Mouse (Mus musculus): Measurements from ENCODE around the gene Prdm2. TPM values are rescaled to one million over a fixed set of nuclear protein-coding genes. Genes with fewer than 3 reads are reported as not detected.
A peak's percentile ranks its signal among the peaks of the same experiment; 100 is the strongest.

Gene Prdm2
- polyA plus RNA-seq, 1 experiment from 2014 or later = 16.5 TPM

- Histone ChIP-seq H3K4me2 (no peak overlapping the region), H3K9ac (no peak overlapping the region), H3K9me3 (no peaks in the 10 kb centered on the region), H3K27me3 (replicated peaks) (no peaks in the 10 kb centered on the region), H3K27ac (no peak overlapping the region), H3K4me1 (no peaks in the 10 kb centered on the region), H3K4me3 (no peak overlapping the region), H3K36me3 (replicated peaks) (no peaks in the 10 kb centered on the region)
- WGBS = 93% methylated on average over 10 of the region's 10 CpGs
- no peak for ATAC-seq (replicated peaks)
These were observed 19.1 kb upstream of the Prdm2 start for GRCm38 (mm10) chr4:143231790-143232422.

DNA sequence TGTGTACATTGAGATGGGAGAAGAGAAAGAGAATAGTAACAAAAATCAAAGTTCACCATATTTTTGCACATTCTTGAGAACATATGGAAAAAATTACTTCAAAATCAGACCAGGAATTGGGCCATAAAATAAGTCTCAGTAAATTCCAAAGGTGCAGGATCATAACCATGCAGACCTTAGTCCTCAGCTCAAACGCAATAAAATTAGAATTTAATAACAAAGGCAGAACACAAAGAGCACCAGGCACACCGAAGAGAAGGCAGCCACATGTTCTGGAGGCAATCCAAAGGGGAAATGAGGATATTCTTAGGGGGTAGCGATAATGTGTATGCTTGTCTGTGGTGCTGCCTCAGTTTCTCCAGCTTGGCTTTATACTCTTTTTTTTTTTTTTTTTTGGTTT, 18.3 kb upstream of the Prdm2 start:
- H3K4me2 ChIP-seq = no peak overlapping the region
- WGBS = 80% methylated on average over 3 of the region's 3 CpGs
- no peaks in the 10 kb centered on the region for H3K36me3 ChIP-seq (replicated peaks)
- no peak overlapping the region for H3K27ac ChIP-seq
- H3K4me3 ChIP-seq = no peak overlapping the region
- H3K9ac ChIP-seq = no peak overlapping the region
- no peaks in the 10 kb centered on the region for H3K9me3 ChIP-seq
- no peak for ATAC-seq (replicated peaks)
- no peaks in the 10 kb centered on the region for H3K27me3 ChIP-seq (replicated peaks)
- no peaks in the 10 kb centered on the region for H3K4me1 ChIP-seq

GRCm38 (mm10) chr4:143227976-143228375, 15.2 kb upstream of the Prdm2 start:
- Histone ChIP-seq H3K4me1 (no peaks in the 10 kb centered on the region), H3K9me3 (no peaks in the 10 kb centered on the region), H3K27ac (no peak overlapping the region), H3K4me3 (no peak overlapping the region), H3K4me2 (no peak overlapping the region), H3K27me3 (replicated peaks) (no peaks in the 10 kb centered on the region), H3K9ac (no peak overlapping the region), H3K36me3 (replicated peaks) (no peaks in the 10 kb centered on the region)
- ATAC-seq (replicated peaks) = no peak
- 72% methylated on average over 5 of the region's 5 CpGs for whole genome bisulfite sequencing

DNA sequence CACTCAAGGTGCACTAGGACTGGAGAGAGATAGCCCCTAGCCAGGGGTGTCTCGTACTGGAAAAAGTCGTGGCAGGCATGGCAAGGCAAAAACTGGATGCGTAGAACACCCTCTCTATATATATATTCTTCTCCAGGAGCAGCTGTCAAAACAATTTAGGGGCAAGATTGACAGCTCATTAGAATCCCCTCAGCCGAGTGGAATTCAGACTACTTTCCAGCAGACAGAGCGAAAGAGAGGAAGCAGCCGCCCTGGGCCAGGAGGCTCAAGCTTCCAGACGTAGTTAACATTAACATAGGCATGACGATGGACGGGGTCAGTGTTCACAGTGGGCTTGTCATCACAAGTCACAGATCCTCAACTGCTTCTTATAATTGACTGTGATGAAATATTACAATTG, 13.1 kb upstream of the Prdm2 start:
- 46% methylated on average over 9 of the region's 9 CpGs for WGBS
- Histone ChIP-seq H3K4me3 (no peak overlapping the region), H3K36me3 (replicated peaks) (no peaks in the 10 kb centered on the region), H3K4me1 (no peaks in the 10 kb centered on the region), H3K27me3 (replicated peaks) (no peaks in the 10 kb centered on the region), H3K27ac (no peak overlapping the region), H3K9me3 (no peaks in the 10 kb centered on the region), H3K4me2 (no peak overlapping the region), H3K9ac (no peak overlapping the region)
- ATAC-seq (replicated peaks) = no peak

GRCm38 (mm10) chr4:143219316-143219751, 6.5 kb upstream of the Prdm2 start:
- peak overlapping the region; percentile 35 for H3K4me2 ChIP-seq
- 5% methylated on average over 9 of the region's 9 CpGs for WGBS
- ATAC-seq (replicated peaks) = peak; percentile 90
- H3K9me3 ChIP-seq = no peaks in the 10 kb centered on the region
- H3K36me3 ChIP-seq (replicated peaks) = no peaks in the 10 kb centered on the region
- peak overlapping the region; percentile 84 for H3K27ac ChIP-seq
- peak overlapping the region; percentile 18 for H3K4me3 ChIP-seq
- peaks cover 5% of the 10 kb centered on the region for H3K4me1 ChIP-seq
- no peaks in the 10 kb centered on the region for H3K27me3 ChIP-seq (replicated peaks)
- H3K9ac ChIP-seq = peak overlapping the region; percentile 31

DNA sequence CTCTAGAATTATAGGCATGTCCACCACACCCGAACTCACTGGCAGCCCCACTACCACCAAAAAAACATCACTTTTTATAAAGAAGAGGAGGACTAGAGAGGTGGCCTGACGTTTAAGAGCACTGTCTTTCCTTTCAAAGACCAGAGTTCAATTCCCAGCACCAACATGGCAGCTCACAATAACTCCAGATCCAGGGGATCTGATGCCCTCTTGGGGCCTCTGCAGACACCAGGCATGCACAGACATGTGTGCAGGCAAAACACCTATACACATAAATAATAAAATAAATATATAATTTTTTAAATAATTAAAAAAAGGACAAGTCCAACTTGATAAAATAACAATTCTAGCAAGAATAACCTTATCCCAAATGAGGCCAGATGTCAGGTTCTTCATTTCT, 6.1 kb upstream of the Prdm2 start:
- ATAC-seq (replicated peaks) = 0 out of 2 replicates have a peak, but pooled peaks have one; percentile 46
- Histone ChIP-seq H3K27me3 (replicated peaks) (no peaks in the 10 kb centered on the region), H3K4me1 (peaks cover 5% of the 10 kb centered on the region), H3K9ac (no peak overlapping the region), H3K36me3 (replicated peaks) (no peaks in the 10 kb centered on the region), H3K4me2 (peak overlapping the region; percentile 35; the same call in 1 of the 2 replicates), H3K9me3 (no peaks in the 10 kb centered on the region), H3K27ac (peak overlapping the region; percentile 84), H3K4me3 (no peak overlapping the region)
- 82% methylated on average over 2 of the region's 2 CpGs for WGBS

GRCm38 (mm10) chr4:143217189-143217588, 4.4 kb upstream of the Prdm2 start:
- Histone ChIP-seq H3K9ac (no peak overlapping the region), H3K4me3 (no peak overlapping the region), H3K27ac (no peak overlapping the region), H3K4me1 (peaks cover 11% of the 10 kb centered on the region), H3K9me3 (no peaks in the 10 kb centered on the region), H3K36me3 (replicated peaks) (no peaks in the 10 kb centered on the region), H3K4me2 (no peak overlapping the region), H3K27me3 (replicated peaks) (no peaks in the 10 kb centered on the region)
- 85% methylated on average over 7 of the region's 7 CpGs for WGBS
- ATAC-seq (replicated peaks) = no peak

- no peak overlapping the region for H3K9ac ChIP-seq
- H3K4me3 ChIP-seq = no peak overlapping the region
- no peaks in the 10 kb centered on the region for H3K36me3 ChIP-seq (replicated peaks)
- WGBS = 93% methylated on average over 3 of the region's 3 CpGs
- H3K4me1 ChIP-seq = peaks cover 25% of the 10 kb centered on the region
- H3K27me3 ChIP-seq (replicated peaks) = no peaks in the 10 kb centered on the region
- no peak for ATAC-seq (replicated peaks)
- H3K9me3 ChIP-seq = no peaks in the 10 kb centered on the region
- H3K4me2 ChIP-seq = no peak overlapping the region
- no peak overlapping the region for H3K27ac ChIP-seq
These were observed 1.5 kb upstream of the Prdm2 start for GRCm38 (mm10) chr4:143214221-143214797.

- 87% methylated on average over 4 of the region's 4 CpGs for WGBS
- no peaks in the 10 kb centered on the region for H3K36me3 ChIP-seq (replicated peaks)
- H3K4me3 ChIP-seq = no peak overlapping the region
- no peaks in the 10 kb centered on the region for H3K27me3 ChIP-seq (replicated peaks)
- H3K4me1 ChIP-seq = peaks cover 25% of the 10 kb centered on the region
- no peak overlapping the region for H3K9ac ChIP-seq
- no peak overlapping the region for H3K27ac ChIP-seq
- no peak for ATAC-seq (replicated peaks)
- H3K4me2 ChIP-seq = no peak overlapping the region
- no peaks in the 10 kb centered on the region for H3K9me3 ChIP-seq
These were observed 776 bp upstream of the Prdm2 start for GRCm38 (mm10) chr4:143213571-143213970.

- 98% methylated on average over 3 of the region's 3 CpGs for WGBS
- peak; percentile 34 for ATAC-seq (replicated peaks)
These were observed 332 bp upstream of the Prdm2 start for GRCm38 (mm10) chr4:143213175-143213479.

DNA sequence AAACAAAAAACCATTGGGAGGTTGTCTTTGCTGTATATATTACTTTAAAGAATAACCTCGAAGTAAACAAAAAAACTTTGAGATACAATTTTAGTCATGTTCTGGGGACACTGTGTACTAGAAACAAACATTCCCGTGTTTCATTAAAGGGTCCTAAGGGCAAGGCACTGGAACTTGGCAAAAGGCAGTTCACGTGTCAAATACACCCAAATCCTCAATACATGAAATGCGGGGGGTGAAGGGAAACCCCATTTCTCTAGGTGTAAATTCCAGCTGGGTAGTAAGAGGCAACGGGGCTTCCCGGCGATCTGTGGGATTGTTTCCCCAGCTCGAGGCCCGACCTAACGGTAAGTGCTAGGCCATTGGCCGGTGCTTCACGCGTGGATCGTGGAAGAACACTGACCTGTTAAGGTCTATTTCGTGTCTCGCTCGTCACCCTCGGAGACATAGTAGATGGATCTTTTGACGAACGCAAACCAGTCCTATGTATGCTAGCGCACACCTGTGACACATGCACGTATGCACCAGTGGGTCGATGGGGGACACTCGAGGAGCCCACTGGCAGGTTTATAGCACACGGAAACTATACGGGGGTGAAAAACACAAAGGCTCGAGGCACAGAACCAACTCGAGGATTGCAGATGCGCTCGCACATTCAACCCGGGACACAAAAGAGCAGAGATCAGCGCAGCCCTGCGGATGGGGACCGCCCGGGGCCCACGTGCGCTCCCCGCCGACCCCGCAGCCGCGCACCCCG, 1.0 kb downstream of the Prdm2 start:
- Histone ChIP-seq H3K27ac (peak overlapping the region; percentile 93), H3K9me3 (no peaks in the 10 kb centered on the region), H3K27me3 (replicated peaks) (no peaks in the 10 kb centered on the region), H3K4me3 (peak overlapping the region; percentile 91), H3K4me2 (peak overlapping the region; percentile 68), H3K4me1 (peaks cover 25% of the 10 kb centered on the region), H3K36me3 (replicated peaks) (no peaks in the 10 kb centered on the region), H3K9ac (peak overlapping the region; percentile 88)
- WGBS = 7% methylated on average over 43 of the region's 43 CpGs
- peak; percentile 76 for ATAC-seq (replicated peaks)

More at GRCm38 (mm10) chr4:143213175-143213479, 332 bp upstream of the Prdm2 start:
- no peaks in the 10 kb centered on the region for H3K9me3 ChIP-seq
- peak overlapping the region; percentile 91 for H3K4me3 ChIP-seq
- H3K9ac ChIP-seq = peak overlapping the region; percentile 88; the same call in 1 of the 2 replicates
- no peaks in the 10 kb centered on the region for H3K27me3 ChIP-seq (replicated peaks)
- peak overlapping the region; percentile 68 for H3K4me2 ChIP-seq
- no peaks in the 10 kb centered on the region for H3K36me3 ChIP-seq (replicated peaks)
- peaks cover 25% of the 10 kb centered on the region for H3K4me1 ChIP-seq
- peak overlapping the region; percentile 93 for H3K27ac ChIP-seq

DNA sequence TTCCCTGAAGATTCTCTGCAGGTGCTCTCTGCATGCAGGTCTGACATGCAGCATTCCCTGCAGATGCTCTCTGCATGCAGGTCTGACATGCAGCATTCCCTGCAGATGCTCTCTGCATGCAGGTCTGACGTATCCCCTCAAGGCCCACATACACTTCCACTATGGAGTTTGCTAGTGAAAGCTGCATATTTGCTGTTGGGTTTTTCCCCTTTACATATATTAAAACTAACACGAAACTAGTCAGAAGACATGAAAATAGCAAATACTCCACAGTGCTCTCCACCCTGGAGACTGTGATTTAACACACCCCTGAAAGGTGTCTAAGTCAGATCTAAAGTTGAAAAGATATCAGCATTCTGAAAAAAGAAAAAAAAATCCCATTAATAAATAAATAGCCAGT, 2.8 kb downstream of the Prdm2 start:
- H3K4me2 ChIP-seq = peak overlapping the region; percentile 22
- ATAC-seq (replicated peaks) = no peak
- no peak overlapping the region for H3K9ac ChIP-seq
- H3K27me3 ChIP-seq (replicated peaks) = no peaks in the 10 kb centered on the region
- H3K9me3 ChIP-seq = no peaks in the 10 kb centered on the region
- no peak overlapping the region for H3K27ac ChIP-seq
- H3K4me1 ChIP-seq = peaks cover 25% of the 10 kb centered on the region
- H3K36me3 ChIP-seq (replicated peaks) = no peaks in the 10 kb centered on the region
- 54% methylated on average over 2 of the region's 2 CpGs for WGBS
- H3K4me3 ChIP-seq = no peak overlapping the region
